Mouse (Mus musculus) hindbrain, embryonic 12.5 days (tissue): ENCODE results near the gene Lamc1. TPM values are rescaled to one million over a fixed set of nuclear protein-coding genes. Genes with fewer than 3 reads are reported as not detected.
"Not testable (repeated sequence)": the region's sequence is repeated elsewhere in the genome, so short reads cannot be mapped to it uniquely, and the experiment has no call there.

Experiments used
- ATAC-seq: fragments of 200-750 bp; cut with Nextera tagmentation; 2 replicates; pipeline ENCODE4 v1.8.0; 2017; ENCODE audit warnings: moderate TSS enrichment; ENCODE audit not compliant: low FRiP score
- H3K27ac ChIP-seq: fragments of 300-500 bp; sonication (generic); 2 replicates; pipeline ENCODE4 v1.5.1; 2016; ENCODE audit warnings: mild to moderate bottlenecking
- H3K27me3 ChIP-seq: fragments of 300-500 bp; sonication (generic); 2 replicates; pipeline ENCODE4 v1.6.1; 2016; ENCODE audit warnings: mild to moderate bottlenecking
- H3K36me3 ChIP-seq: fragments of 300-500 bp; sonication (generic); 2 replicates; pipeline ENCODE4 v1.6.1; 2016; ENCODE audit warnings: mild to moderate bottlenecking
- H3K4me1 ChIP-seq: fragments of 300-500 bp; sonication (generic); 2 replicates; pipeline ENCODE4 v1.6.1; 2016
- H3K4me2 ChIP-seq: fragments of 300-500 bp; sonication (generic); replicated peaks from 2 replicates; pipeline ENCODE4 v1.6.1; 2016; ENCODE audit warnings: mild to moderate bottlenecking
- H3K4me3 ChIP-seq: fragments of 300-500 bp; sonication (generic); 2 replicates; pipeline ENCODE4 v1.5.1; 2016; ENCODE audit warnings: mild to moderate bottlenecking
- H3K9ac ChIP-seq: fragments of 300-500 bp; sonication (generic); 2 replicates; pipeline ENCODE4 v1.6.1; 2016; ENCODE audit warnings: mild to moderate bottlenecking, moderate library complexity
- H3K9me3 ChIP-seq: fragments of 300-500 bp; sonication (generic); replicated peaks from 2 replicates; pipeline ENCODE4 v1.6.1; 2016; ENCODE audit warnings: mild to moderate bottlenecking
- WGBS: fragments of 180-500 bp; shearing (Covaris S2); methylation state at CpG from one replicate; pipeline ENCODE4 v1.1.7; 2016; 5-methylcytosine and 5-hydroxymethylcytosine counted together
- polyA plus RNA-seq: library from polyadenylated mRNA; unstranded; fragments of >200 nt; fragmentation: Nextera tagmentation; extraction: Ambion mirVana; gene quantifications from 2 replicates; pipeline ENCODE4 v1.2.1, GENCODE M21; 2016

The Lamc1 gene
- polyA plus RNA-seq, 1 experiment from 2014 or later: 35.7 TPM

- no peak for ATAC-seq
These were observed 21.3 kb upstream of the Lamc1 start for GRCm38 (mm10) chr1:153353736-153354430.

GRCm38 (mm10) chr1:153351034-153351433 is 18.4 kb upstream of the Lamc1 start:
- no peaks in the 10 kb centered on the region for H3K36me3 ChIP-seq
- peaks cover 3% of the 10 kb centered on the region; the same call in 1 of the 2 replicates for H3K4me1 ChIP-seq
- no peaks in the 10 kb centered on the region for H3K27me3 ChIP-seq
- 85% methylated on average over 4 of the region's 4 CpGs for WGBS
- H3K4me3 ChIP-seq: no peak overlapping the region
- no peak overlapping the region for H3K9ac ChIP-seq
- ATAC-seq: no peak
- no peak overlapping the region for H3K27ac ChIP-seq
- no peaks in the 10 kb centered on the region for H3K9me3 ChIP-seq
- no peak overlapping the region for H3K4me2 ChIP-seq

More at GRCm38 (mm10) chr1:153353736-153354430, 21.3 kb upstream of the Lamc1 start:
- Histone ChIP-seq H3K4me1 (peaks cover 3% of the 10 kb centered on the region; the same call in 1 of the 2 replicates), H3K4me3 (no peak overlapping the region), H3K36me3 (no peaks in the 10 kb centered on the region), H3K4me2 (no peak overlapping the region), H3K9ac (no peak overlapping the region), H3K27ac (no peak overlapping the region), H3K9me3 (no peaks in the 10 kb centered on the region), H3K27me3 (no peaks in the 10 kb centered on the region)
- WGBS: 64% methylated on average over 18 of the region's 18 CpGs

- no peak for ATAC-seq
- H3K9me3 ChIP-seq: no peaks in the 10 kb centered on the region
- no peak overlapping the region for H3K4me2 ChIP-seq
- WGBS: 63% methylated on average over 3 of the region's 3 CpGs
- no peaks in the 10 kb centered on the region for H3K27me3 ChIP-seq
- H3K9ac ChIP-seq: no peak overlapping the region
- H3K4me3 ChIP-seq: no peak overlapping the region
- no peaks in the 10 kb centered on the region for H3K4me1 ChIP-seq
- H3K27ac ChIP-seq: no peak overlapping the region
- no peaks in the 10 kb centered on the region for H3K36me3 ChIP-seq
These were observed 15.1 kb upstream of the Lamc1 start for GRCm38 (mm10) chr1:153347726-153348125.

DNA sequence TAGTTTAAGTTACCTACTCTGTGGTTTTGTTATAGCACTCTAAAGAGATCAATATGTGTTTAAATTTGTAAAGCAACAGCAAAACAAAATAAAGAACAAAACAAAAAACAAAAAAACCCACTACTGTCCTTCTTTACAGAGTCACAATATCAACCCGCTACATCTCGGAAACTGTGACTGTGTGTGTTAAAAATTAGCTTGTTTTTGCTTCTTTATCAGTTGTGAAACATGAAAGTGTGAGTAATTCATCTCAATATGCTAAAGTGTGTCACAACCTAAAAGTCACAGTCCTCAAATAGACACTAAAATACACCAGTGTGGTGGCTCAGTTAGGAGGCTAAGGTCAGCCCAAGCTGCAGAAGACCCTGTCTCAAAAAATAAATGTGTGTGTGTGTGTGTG is 14.5 kb upstream of the Lamc1 start:
- no peak overlapping the region for H3K4me3 ChIP-seq
- no peak for ATAC-seq
- H3K9me3 ChIP-seq: no peaks in the 10 kb centered on the region
- no peak overlapping the region for H3K9ac ChIP-seq
- 95% methylated on average over 2 of the region's 2 CpGs for WGBS
- no peak overlapping the region for H3K27ac ChIP-seq
- no peaks in the 10 kb centered on the region for H3K36me3 ChIP-seq
- no peaks in the 10 kb centered on the region for H3K27me3 ChIP-seq
- no peak overlapping the region for H3K4me2 ChIP-seq
- no peaks in the 10 kb centered on the region for H3K4me1 ChIP-seq

GRCm38 (mm10) chr1:153345699-153346291 is 13.2 kb upstream of the Lamc1 start:
- H3K27me3 ChIP-seq: no peaks in the 10 kb centered on the region

GRCm38 (mm10) chr1:153345002-153345401 is 12.4 kb upstream of the Lamc1 start:
- 91% methylated on average over 2 of the region's 2 CpGs for WGBS
- H3K4me3 ChIP-seq: no peak overlapping the region
- no peak overlapping the region for H3K4me2 ChIP-seq
- no peaks in the 10 kb centered on the region for H3K36me3 ChIP-seq
- H3K4me1 ChIP-seq: no peaks in the 10 kb centered on the region
- no peak overlapping the region for H3K9ac ChIP-seq
- H3K27me3 ChIP-seq: no peaks in the 10 kb centered on the region
- no peak for ATAC-seq
- no peaks in the 10 kb centered on the region for H3K9me3 ChIP-seq
- H3K27ac ChIP-seq: no peak overlapping the region

More at GRCm38 (mm10) chr1:153345699-153346291, 13.2 kb upstream of the Lamc1 start:
- H3K4me1 ChIP-seq: no peaks in the 10 kb centered on the region
- 52% methylated on average over 16 of the region's 16 CpGs for WGBS
- no peaks in the 10 kb centered on the region for H3K36me3 ChIP-seq
- H3K9me3 ChIP-seq: no peaks in the 10 kb centered on the region
- H3K4me3 ChIP-seq: peak overlapping the region; percentile 12
- H3K9ac ChIP-seq: no peak overlapping the region
- H3K27ac ChIP-seq: no peak overlapping the region
- peak overlapping the region; percentile 36 for H3K4me2 ChIP-seq
- ATAC-seq: no peak

DNA sequence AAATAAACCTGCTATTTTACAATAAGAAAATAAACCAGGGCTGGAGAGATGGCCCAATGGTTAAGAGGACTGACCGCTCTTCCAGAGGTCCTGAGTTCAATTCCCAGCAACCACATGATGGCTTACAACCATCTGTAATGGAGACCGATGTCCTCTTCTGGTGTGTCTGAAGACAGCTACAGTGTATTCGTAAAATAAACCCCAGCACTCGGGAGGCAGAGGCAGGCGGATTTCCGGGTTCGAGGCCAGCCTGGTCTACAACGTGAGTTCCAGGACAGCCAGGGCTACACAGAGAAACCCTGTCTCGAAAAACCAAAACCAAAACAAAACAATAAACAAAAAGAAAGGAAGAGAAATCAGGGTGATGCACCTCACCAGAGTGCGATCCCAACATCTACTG is 2.9 kb upstream of the Lamc1 start:
- H3K4me1 ChIP-seq: peaks cover 15% of the 10 kb centered on the region
- H3K27ac ChIP-seq, H3K9ac ChIP-seq, H3K36me3 ChIP-seq, H3K4me3 ChIP-seq, ATAC-seq, H3K4me2 ChIP-seq, H3K9me3 ChIP-seq, H3K27me3 ChIP-seq: not testable (repeated sequence)
- WGBS: 93% methylated on average over 10 of the region's 10 CpGs

- Histone ChIP-seq H3K9me3 (no peaks in the 10 kb centered on the region), H3K27me3 (no peaks in the 10 kb centered on the region), H3K9ac (peak overlapping the region; percentile 93), H3K4me2 (peak overlapping the region; percentile 83), H3K4me1 (peaks cover 20% of the 10 kb centered on the region), H3K4me3 (peak overlapping the region; percentile 98), H3K27ac (peak overlapping the region; percentile 89), H3K36me3 (no peaks in the 10 kb centered on the region)
- 7% methylated on average over 22 of the region's 22 CpGs for WGBS
- no peak; the same call in 1 of the 2 replicates for ATAC-seq
These were observed 923 bp upstream of the Lamc1 start for GRCm38 (mm10) chr1:153333296-153334121.

DNA sequence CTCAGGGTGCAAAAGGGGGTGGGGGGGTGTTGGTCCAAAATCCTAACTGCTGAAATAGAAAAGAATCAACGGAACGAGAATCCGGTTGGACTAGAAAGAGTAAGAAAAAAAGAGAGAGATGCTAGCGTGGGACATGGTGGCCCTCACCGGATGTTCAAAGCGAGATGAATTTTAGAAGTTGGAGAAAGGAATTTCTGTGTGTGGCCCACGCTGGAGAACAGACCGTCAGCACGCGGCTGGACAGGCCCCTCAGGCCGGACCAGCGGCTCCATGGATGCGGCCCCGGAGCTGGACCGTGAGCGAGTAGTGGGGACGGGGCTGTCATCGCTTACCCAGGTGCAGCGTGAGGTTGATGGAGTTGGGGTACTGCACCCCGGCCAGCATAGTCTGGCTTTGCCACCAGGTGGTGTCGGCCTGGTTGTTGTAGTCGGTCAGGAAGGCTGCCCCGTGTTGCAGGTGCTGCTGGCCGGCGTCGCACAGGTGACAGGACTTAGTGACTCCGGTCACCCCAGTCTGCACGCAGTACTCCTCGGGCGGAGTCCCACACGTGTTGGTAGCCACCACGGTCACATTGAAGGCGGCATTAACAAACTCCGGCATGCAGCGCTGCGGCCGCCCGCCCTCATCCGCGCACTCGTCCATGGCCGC is 666 bp downstream of the Lamc1 start:
- Histone ChIP-seq H3K4me1 (peaks cover 20% of the 10 kb centered on the region), H3K9ac (peak overlapping the region; percentile 93), H3K27me3 (no peaks in the 10 kb centered on the region), H3K4me3 (peak overlapping the region; percentile 98), H3K27ac (peak overlapping the region; percentile 89), H3K4me2 (peak overlapping the region; percentile 83), H3K36me3 (no peaks in the 10 kb centered on the region), H3K9me3 (no peaks in the 10 kb centered on the region)
- no peak; the same call in 1 of the 2 replicates for ATAC-seq
- WGBS: under 1% methylated on average over 42 of the region's 42 CpGs

DNA sequence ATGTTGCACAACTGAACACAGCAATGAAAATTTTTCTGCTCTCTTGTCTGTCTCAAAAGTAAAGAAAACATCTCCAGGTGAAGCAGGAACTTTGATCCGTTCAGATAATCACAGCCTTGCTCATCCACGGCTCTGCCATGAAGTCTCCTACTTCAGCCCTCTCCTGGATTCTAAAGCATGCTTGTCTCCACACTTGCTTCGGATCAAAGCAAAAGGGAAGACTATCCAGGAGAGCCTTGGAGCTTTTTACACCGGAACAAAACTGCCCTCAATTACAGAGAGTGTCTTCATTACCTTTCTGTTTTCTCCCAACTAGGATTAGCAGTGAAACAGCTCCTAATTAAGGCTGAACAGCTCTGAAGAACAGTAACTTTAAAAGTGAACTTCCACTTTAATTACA is 1.4 kb downstream of the Lamc1 start:
- WGBS: 2% methylated on average over 4 of the region's 4 CpGs
- H3K36me3 ChIP-seq: 0 out of 2 replicates have a peak, but pooled peaks cover 2% of the 10 kb centered on the region
- ATAC-seq: no peak
- H3K9me3 ChIP-seq: no peaks in the 10 kb centered on the region
- H3K4me2 ChIP-seq: peak overlapping the region; percentile 83
- peaks cover 20% of the 10 kb centered on the region for H3K4me1 ChIP-seq
- peak overlapping the region; percentile 93 for H3K9ac ChIP-seq
- H3K27ac ChIP-seq: no peak overlapping the region
- no peaks in the 10 kb centered on the region for H3K27me3 ChIP-seq
- H3K4me3 ChIP-seq: peak overlapping the region; percentile 98

DNA sequence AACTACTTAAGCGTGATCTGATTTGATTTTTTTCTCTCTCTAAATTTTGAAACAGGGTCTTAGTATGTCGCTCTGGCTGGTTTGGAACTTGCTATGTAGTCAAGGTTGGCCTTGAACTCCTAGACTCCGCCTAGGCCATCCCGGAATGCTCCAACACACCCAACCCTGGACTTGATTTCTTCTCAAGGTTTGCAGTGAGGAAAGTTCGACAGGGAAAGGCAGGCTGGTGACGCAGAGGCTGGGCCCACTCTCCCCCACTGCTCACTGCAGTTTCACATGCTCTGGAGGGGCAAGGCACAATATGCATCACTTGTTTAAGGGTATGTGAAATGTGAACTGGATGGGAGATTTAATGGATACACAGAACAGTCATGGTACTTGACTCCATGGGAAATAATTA is 3.3 kb downstream of the Lamc1 start:
- 0 out of 2 replicates have a peak, but pooled peaks cover 8% of the 10 kb centered on the region for H3K36me3 ChIP-seq
- no peaks in the 10 kb centered on the region for H3K27me3 ChIP-seq
- no peak overlapping the region for H3K4me2 ChIP-seq
- H3K27ac ChIP-seq: no peak overlapping the region
- WGBS: 87% methylated on average over 6 of the region's 6 CpGs
- H3K4me1 ChIP-seq: peaks cover 20% of the 10 kb centered on the region
- H3K4me3 ChIP-seq: no peak overlapping the region
- no peak overlapping the region for H3K9ac ChIP-seq
- ATAC-seq: no peak
- no peaks in the 10 kb centered on the region for H3K9me3 ChIP-seq

- 87% methylated on average over 4 of the region's 4 CpGs for WGBS
- Histone ChIP-seq H3K36me3 (0 out of 2 replicates have a peak, but pooled peaks cover 8% of the 10 kb centered on the region), H3K27me3 (no peaks in the 10 kb centered on the region), H3K4me3 (no peak overlapping the region), H3K4me1 (peaks cover 18% of the 10 kb centered on the region), H3K4me2 (no peak overlapping the region), H3K9ac (no peak overlapping the region), H3K27ac (no peak overlapping the region), H3K9me3 (no peaks in the 10 kb centered on the region)
- no peak for ATAC-seq
These were observed 5.5 kb downstream of the Lamc1 start for GRCm38 (mm10) chr1:153327063-153327462.
